Mouse (Mus musculus) heart, postnatal 25 days (tissue): Measurements from ENCODE around the gene Kri1. TPM values are rescaled to one million over a fixed set of nuclear protein-coding genes. Genes with fewer than 3 reads are reported as not detected.
"Not testable (repeated sequence)": the region's sequence is repeated elsewhere in the genome, so short reads cannot be mapped to it uniquely, and the experiment has no call there.

Experiments
- DNase-seq: peaks from one replicate; pipeline ENCODE4 v3.0.0; 2022; ENCODE audit warnings: low spot score
- intact Hi-C: fragments of 180-260 bp; cut with DNase I; formaldehyde crosslinking; loops from one replicate; pipeline ENCODE4 v1.15.1; 2025
- total RNA-seq, 2 experiments: library from RNA; stranded (reverse); gene quantifications; 2 replicates each; pipeline ENCODE4 v1.2.3; 2021

The Kri1 gene
- total RNA-seq, 2 experiments from 2014 or later, result 15.9 to 17.4 TPM

- DNase-seq, result no peak
- intact Hi-C loops, result no loop called here
Observed at GRCm38 (mm10) chr9:21277776-21278175, 10.0 kb downstream of the Kri1 start.

GRCm38 (mm10) chr9:21276307-21276706 is 11.5 kb downstream of the Kri1 start:
- no peak for DNase-seq
- intact Hi-C loops, result no loop called here

- intact Hi-C loops, result no loop called here
- no peak for DNase-seq
Observed at GRCm38 (mm10) chr9:21275727-21276126, 12.0 kb downstream of the Kri1 start.

DNA sequence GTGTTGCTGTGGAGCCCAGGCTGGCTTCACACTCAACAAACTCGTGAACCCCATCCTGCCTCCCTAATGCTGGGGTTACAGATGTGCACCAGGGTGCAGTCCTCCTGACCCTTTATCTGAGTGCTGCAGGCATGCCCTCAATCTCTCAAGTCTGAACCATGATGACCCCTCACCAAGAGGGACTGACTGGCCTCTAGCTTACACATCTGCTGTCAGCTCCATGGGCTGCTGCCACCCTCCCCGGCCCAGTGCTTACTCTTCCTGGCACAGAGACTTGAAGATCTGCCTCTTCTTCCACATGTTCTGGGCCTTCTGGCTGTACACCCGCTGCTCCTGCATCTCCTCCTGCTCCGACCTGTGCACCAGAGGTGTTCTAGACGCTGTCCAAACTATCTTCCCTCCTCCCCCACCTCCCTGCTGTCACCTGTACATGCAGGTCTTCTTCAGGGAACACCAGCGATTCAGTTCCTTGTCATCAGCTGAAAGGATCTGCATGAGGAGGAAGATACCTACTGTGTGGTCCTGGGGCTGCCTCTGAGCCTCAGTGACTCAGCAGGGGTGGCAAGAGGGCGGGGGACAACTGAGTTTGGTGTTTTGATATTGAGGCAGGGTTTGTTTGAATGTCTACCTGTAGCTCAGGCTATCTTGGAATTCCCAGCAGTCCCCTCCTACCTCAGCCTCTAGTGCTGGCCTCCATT is 12.6 kb downstream of the Kri1 start:
- intact Hi-C loops, result no loop called here
- no peak for DNase-seq

- no peak for DNase-seq
Observed at GRCm38 (mm10) chr9:21274336-21274735, 13.4 kb downstream of the Kri1 start.

GRCm38 (mm10) chr9:21273520-21274228 is 14.1 kb downstream of the Kri1 start:
- no peak for DNase-seq
- intact Hi-C loops, result no loop called here

More at GRCm38 (mm10) chr9:21274336-21274735, 13.4 kb downstream of the Kri1 start:
- intact Hi-C loops, result no loop called here

DNA sequence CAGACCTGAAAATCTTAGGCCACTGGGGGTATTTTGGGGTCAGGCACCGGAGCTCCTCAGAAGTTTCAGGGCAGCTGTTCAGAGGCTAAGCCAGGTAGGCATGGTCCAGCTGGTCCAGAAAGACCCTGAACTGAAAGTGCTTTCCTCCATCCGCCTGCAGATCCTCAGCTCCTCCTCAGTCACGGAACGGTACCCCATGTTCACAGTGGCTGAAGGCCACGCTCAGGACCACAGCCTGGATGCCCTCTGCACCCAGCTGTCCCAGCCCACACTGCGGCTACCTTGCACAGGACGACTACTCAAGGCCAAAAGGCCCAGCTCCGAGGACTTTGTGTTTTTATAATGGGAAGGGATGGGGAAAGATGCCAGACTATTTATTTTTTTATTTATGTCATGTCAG is 14.7 kb downstream of the Kri1 start:
- intact Hi-C loops, result no loop called here
- no peak for DNase-seq

GRCm38 (mm10) chr9:21272391-21272790 is 15.4 kb downstream of the Kri1 start:
- no peak for DNase-seq
- intact Hi-C loops, result no loop called here

- DNase-seq, intact Hi-C loops: not testable (repeated sequence)
Observed at GRCm38 (mm10) chr9:21269590-21269989, 18.2 kb downstream of the Kri1 start.

GRCm38 (mm10) chr9:21268305-21268704 is 19.5 kb downstream of the Kri1 start:
- intact Hi-C loops, result no loop called here
- no peak for DNase-seq

GRCm38 (mm10) chr9:21266889-21267288 is 20.9 kb downstream of the Kri1 start:
- no peak for DNase-seq
- intact Hi-C loops, result no loop called here

GRCm38 (mm10) chr9:21265611-21266010 is 22.2 kb downstream of the Kri1 start:
- no peak for DNase-seq
- intact Hi-C loops, result loop anchor here (2.0 kb wide), 1 partner anchor 21 kb away; the partner anchor contains the start of gene Kri1

DNA sequence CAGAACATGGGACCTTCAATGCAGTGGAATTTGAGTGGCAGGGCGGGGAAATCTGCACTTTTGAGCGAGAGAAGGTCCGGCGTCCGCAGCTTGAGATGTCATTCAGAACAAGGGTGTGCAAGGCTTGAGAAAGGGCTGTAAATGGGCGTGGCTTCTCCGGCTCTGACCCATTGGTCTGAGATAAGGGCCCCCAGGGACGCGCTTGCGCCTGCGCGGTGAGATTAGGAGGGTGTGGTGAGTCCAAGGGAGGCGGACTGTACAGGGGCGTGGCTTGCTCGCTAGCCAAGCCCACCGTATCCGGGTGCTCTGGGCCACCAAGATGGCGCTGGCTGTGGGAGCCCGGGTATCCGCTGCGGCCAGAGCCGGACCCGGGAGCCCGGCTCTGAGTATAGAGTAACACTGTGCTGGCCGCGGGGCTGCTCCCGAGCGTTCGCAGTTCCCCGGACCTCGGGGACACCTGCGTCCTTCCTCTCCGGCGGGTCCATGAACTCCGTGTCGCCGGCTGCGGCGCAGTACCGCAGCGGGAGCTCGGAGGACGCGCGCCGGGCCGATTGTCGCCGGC is 22.7 kb downstream of the Kri1 start, which contains the start of gene Atg4d:
Gene Atg4d, plus strand, starts transcription at position 294 of the 562 bp plus-strand sequence.
- DNase-seq, result peak; percentile 99
- intact Hi-C loops, result loop anchor here (2.0 kb wide), 1 partner anchor 22 kb away; the partner anchor contains the start of gene Kri1

DNA sequence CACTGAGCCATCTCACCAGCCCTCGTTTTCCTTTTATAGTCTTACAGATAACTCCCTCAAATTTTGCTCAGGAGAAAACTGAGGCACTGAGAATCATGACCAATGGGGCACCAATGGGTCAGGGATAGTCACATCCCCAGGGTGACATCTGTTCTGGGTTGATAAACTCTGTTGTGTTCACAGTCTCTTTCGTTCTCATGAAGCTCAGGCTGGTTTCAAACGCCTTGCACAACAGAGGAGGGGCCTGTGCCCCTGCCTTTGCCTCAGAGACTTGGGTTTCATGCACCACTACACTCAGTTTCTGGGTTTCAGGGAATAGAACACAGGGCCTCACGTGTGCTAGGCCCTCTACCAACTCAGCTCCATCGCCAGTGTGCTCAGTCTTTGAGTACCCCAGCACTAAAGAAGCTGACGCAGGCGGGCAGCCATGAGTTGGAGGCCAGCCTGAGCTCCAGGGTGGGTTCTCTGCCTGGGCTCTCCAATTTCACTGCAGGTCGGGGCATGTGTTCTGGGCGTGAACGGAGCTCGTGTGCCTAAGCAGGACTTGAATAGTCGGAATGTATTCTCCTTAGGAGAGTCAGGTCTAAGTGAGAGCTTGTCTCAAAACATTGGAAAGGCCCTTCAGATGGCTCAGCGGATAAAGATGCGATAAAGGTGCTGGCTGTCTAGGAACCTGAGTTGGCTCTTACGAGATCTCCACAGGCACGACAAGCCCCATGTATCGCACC is 23.3 kb downstream of the Kri1 start:
- intact Hi-C loops, result loop anchor here (2.0 kb wide), 1 partner anchor 22 kb away; the partner anchor contains the start of gene Kri1
- DNase-seq, result no peak

GRCm38 (mm10) chr9:21261831-21262230 is 25.9 kb downstream of the Kri1 start:
- intact Hi-C loops, result no loop called here
- DNase-seq, result no peak

- DNase-seq, result no peak
- intact Hi-C loops, result no loop called here
Observed at GRCm38 (mm10) chr9:21260491-21261040, 27.2 kb downstream of the Kri1 start.

DNA sequence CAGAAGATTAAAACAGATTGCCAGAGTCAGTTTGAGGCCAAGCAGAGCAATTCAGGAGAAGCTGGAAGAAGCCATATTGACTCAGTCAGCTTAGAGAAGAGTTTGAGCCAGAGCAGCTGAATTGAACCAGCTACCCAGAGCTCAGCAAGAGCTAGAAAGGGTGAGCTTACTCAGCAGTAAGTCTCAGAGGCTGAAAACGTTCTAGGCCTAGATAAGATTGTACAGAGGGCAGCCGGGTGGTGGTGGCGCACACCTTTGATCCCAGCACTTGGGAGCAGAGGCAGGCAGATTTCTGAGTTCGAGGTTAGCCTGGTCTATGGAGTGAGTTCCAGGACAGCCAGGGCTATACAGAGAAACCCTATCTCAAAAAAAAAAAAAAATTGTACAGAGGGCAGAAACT is 31.4 kb downstream of the Kri1 start:
- intact Hi-C loops, DNase-seq: not testable (repeated sequence)

- intact Hi-C loops, result no loop called here
- DNase-seq, result no peak
Observed at GRCm38 (mm10) chr9:21254690-21255089, 33.1 kb downstream of the Kri1 start.

DNA sequence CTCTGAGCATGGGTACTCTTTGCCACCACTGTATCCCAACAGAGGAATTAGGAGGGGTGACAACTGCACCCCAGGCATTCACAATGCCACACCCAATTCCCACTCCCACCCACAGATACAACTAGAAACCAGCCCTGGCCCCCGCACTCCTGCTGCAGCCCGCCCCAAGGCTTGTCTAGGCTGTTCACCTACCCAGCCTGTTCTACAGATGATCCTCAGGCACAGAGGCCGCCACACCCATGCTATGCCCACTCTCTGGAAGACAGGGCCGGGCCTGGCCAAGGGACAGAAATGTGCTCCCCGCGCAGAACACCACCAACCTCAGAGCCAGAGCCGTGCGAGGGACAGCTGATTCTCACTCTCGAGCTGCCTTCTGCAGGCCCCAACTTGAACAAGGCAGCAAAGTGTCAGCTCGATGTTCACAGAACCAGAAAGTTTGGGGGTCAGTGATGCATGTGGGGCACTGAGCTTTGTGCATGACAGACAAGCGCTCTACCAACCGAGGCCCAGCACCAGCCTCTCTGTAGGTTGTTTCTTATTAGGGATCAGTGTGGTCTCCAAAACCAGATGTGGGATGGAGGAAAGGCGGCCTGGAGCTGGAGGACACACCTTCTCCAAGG is 36.5 kb downstream of the Kri1 start:
- intact Hi-C loops, result no loop called here
- DNase-seq, result no peak
